Mouse (Mus musculus) hindlimb bud, embryonic 11.5 days (tissue): Measurements from ENCODE around the gene Mfsd4b5.
"Not testable (repeated sequence)": the region's sequence is repeated elsewhere in the genome, so short reads cannot be mapped to it uniquely, and the experiment has no call there.

Source experiments
- DNase-seq: peaks from one replicate; pipeline ENCODE4 v3.0.0-alpha.2; 2012; ENCODE audit warnings: low read depth, low spot score; ENCODE audit errors: extremely low spot score

The Mfsd4b5 gene

DNA sequence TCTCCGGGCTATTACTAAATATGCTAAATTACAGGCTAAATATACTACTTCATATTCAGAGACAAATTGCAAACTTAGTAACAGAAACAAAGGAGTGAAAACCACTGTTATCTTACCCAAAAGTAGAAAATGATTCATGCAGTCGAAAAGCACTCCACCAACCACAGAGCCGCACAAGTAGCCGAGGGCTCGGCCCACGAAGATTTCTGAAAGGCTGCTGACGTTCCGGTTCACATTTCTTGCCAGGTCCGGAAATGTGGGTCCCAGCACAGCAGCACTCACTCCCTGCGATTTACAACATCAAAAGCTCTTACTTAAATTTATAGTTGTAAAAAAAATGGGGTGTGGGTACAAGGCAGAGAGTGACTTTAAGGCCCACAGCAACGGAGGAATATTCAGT lies 11.5 kb downstream of the Mfsd4b5 start:
- no peak for DNase-seq

DNA sequence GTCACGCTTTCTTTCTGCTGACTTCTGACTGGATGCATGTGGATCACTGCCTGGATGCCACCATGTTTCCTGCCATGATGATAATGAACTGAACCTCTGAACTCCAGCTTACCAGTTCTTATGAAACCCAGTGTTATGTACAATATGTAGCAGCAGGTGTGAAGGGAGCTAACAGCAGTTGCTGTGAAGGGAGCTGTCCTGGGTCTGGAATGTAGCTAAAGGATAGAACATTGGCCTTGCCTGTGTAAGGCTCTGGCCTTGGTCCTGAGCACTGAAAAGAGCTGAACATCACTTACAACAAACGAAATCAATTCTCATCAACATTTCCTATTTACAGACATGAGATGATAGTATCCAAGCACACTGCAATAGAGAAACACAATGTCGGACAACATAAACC lies 18.9 kb downstream of the Mfsd4b5 start:
- no peak for DNase-seq

DNA sequence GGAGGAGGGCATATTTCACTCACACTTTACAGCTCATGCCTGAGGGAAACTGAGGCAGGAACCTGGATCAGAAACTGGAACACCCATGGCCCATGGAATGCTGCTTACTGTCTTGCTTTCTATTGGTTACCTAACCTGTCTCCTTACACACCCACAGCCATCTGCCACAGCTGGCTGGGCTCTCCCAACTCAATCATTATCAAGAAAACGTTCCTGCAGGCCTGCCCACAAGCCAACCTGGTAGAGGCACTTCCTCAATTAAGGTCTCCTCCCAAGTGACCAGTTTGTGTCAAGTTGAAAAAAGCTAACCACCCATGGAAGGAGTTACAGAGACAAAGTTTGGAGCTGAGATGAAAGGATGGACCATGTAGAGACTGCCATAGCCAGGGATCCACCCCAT lies 24.5 kb downstream of the Mfsd4b5 start:
- no peak for DNase-seq

DNA sequence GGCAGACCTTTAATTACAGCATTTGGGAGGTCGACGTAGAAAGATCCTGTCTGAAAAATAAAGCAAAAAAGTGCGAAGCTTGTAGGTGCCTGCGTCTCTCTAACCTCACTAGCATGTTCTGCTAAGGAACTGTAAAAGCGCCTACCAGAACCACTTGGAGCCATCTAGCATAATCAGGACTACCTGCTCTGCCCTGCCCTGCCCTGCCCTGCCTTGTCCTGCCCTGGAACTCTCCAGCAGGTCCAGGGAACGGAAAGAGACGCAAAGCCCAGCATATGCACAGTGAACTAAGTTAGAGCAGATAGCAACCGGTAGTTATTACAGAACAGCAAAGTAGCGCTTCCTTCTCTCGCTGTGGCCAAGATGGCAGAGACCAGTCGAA lies 26.0 kb downstream of the Mfsd4b5 start:
- DNase-seq: no peak

DNA sequence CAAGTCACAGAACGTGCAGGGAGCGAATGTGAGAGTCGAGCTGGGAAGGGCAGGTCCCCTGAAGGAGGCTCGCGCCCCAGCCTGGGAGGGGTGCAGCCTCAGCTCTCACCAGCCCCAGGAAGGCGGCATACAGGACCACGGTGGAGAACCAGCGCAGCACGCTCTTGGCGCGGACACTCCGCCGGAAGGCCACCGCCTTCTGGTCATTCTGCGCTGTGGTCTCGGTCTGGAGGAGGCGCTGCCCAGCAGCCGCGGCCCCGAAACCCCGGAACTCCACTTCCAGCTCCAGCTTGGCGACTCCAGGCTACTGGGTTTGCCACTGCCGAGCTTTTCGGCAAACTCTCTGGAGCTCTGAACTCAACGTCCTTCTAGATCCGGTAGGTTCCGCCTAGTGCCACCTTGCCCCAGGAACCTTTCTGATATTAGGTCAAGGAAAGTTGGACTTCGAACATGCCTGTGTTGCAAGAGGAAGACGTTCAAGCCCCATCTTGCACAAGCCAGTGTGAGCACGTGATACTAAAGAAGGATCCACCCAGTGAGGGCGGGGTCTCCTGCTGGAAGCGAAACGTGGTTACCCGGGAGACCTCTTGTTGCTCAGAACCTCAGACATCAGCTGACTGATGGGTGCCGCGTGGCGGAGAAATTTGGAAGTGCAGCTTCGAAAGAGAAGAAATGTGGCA lies 26.5 kb downstream of the Mfsd4b5 start, which contains the start of gene Mfsd4b3:
Gene Mfsd4b3 (minus strand): TSS at position 393 of the 680 bp plus-strand sequence.
- DNase-seq: peak; percentile 82

DNA sequence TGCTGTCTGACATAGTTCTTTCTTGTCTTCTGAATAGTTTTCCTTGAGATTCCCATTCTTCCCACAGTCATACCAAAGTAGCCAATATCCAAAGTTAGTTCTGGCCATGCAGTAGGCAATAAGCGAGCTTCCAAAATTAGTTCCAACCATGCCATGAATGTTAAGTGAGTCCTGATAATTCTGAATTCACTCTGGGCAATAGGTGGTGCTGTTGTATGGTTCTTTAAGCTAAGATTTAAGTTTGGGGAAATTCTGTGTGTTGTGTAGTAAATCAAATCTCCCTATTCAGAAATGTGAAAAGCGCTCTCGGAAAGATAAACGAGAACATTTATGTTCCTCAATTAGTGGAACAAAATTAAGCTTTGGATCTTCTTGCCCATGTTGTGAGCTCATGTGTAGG lies 28.2 kb downstream of the Mfsd4b5 start:
- no peak for DNase-seq

DNA sequence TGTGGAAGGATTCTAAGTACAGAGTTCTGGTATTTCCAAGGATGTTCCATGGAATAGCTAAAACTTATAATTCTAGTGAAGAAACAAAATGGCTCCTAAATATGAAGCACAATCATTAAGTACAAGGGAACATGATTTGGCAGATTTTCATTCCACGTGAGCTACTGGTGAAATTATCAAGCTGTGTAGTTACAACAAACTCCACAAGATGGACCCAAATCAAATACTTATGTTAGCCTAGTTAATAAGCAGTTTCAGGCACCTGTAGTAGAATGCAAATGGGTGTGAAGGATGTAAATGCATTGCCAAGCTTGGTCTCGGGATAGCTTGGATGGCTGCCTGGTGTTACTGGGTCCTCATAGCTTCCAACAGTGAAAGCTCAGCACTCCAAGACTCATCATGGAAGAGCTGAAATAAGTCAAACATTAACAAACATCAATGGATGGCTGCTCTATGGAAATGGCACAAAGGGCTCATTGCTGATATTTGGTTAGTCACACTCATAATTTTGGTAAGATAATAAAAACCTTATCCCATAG lies 30.0 kb downstream of the Mfsd4b5 start:
- DNase-seq: no peak

DNA sequence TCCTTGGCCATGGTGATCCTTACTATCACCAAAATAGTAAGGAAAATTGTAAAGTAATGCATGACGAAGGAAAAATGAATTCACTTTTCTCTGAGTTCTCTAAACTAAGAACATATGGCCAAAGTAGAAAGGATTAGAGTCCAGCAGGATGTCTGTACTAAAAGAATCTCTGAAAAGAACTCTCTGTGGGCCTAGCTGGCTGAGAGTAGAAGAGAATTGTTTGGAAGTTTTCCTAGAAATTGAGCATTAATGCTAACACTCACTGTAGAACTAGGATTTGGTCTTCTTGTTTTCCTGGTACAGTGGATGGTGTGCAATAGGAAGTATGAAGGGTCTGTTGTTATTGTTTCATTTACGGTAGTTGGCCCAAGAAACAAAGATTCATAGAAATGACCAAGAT lies 31.3 kb downstream of the Mfsd4b5 start:
- no peak for DNase-seq

DNA sequence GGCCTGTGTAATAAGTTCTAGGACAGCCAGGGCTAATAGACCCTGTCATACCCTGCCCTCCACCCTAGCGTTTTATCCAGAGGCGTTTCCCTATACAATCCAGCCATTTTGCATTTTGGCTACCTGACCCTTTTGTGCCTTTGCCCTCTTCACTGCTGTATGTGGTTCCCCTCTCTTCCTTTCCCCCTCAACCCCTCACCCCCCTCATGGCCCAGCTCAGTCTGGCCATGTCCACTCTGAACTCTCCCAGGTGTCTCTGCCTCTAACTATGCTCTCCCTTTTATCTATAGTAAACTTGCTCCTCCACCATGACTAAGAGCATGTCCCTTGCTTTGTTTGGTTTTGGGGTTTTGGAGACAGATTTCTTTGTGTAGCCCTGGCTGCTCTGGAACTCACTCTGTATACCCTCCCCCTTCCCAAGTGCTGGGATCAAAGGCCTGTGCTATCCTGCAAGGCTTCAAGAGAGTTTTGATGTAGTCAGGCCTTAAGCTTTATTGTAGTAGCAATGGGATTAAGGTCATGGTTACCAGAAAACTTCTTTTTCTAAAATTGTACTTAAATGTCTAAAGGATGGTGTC lies 37.0 kb downstream of the Mfsd4b5 start:
- no peak for DNase-seq

DNA sequence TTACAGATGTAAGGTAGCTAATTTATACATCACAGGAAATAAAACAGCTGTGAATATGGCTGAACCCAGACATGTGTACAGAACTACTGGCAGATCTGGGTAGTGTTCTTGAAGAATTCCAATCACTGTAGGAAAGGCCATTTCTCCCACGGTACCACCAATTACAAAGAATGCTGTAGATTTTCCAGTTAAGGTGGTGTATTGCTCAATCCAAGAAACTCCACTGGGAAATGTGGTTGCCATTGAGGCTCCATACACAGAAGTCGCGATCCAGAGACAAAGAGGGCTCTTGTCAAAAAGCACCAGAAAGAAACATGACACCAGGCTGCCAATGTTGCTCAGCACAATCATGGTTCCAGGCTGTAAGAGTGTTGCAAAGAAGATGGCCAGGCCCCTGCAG lies 39.3 kb downstream of the Mfsd4b5 start:
- DNase-seq: not testable (repeated sequence)

DNA sequence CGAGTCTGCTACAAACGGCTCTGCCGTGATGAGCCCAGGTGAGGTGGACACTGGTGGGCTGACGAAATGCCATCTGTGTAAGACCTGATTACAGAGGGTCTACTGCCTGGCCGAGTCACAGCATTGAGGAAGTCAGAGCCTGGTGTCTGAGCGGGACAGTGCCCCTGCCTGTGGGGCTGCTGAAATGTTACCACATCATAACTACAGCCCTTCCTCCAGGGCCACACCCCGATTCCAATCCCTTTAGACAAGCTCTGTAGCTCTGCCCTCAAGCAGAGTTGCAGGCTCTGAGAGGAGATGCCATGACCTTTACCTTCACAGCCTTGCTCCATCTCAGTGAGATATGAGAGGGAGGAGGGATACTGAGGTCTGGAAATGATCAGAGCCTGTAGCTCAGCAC lies 49.9 kb downstream of the Mfsd4b5 start:
- no peak for DNase-seq

DNA sequence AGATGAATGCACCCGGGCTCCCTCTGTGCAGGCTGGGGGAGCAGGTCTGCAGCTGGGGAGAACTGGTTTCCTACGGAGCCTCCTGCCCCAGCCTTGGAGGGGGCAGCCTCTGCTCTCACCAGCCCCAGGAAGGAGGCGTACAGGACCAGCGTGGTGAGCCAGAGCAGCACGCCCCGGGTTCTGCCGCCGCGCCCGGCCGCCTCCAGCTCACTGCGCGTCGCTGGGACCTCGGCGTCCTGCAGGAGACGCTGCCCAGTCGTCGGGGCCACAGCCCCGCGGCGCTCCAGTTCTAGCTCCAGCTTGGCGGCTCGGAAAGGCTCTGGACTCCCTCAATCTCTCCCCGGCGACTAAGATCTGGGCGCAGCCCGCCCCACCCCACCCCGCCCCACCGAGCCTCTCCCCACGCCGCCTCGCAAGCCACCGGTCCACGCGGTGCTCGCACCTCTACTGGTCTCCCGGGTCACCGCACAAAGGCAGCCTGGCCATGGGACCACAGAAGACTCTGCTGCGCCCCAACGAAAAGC lies 59.8 kb downstream of the Mfsd4b5 start, which contains the start of gene Mfsd4b2:
Gene Mfsd4b2 (minus strand): TSS at position 308 of the 524 bp plus-strand sequence.
- DNase-seq: no peak

DNA sequence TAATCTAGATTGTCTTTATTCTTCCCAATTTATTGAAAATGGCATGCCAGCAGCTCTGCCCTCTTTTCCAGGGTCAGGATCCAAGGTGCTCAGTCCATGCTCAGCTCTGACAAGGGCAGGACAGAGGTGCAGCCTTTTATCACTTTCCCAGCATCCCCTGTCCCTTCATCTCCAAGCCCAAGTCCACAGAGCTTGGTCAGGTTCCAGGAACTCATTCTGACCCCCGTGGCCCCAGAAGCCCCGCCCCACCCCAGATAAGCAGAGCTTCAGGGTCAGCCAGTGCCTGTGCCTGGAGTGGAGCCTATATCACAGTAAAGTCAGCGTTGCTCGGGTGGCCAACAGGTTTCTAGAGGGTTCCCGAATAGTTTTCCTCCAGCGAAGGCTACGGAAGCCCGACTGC lies 61.9 kb downstream of the Mfsd4b5 start:
- not testable (repeated sequence) for DNase-seq

DNA sequence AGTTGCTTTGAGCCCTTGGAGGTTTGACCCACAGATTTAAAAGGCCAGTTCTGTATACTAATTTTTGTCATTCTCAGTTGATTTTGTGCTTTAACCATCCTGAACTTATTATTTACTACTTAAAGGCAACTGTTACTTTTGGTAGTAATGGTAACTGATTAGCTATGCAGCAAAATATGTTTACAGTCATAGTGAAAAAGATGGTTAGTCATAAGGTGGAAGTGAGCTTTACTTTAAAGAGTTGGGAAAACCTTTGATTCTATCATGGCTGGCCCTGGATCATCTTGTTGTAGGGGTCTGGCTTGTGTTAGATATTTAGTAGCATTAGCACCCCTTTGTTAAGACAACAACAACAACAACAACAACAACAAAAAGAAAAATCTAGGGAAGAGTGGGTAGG lies 73.8 kb downstream of the Mfsd4b5 start:
- no peak for DNase-seq

DNA sequence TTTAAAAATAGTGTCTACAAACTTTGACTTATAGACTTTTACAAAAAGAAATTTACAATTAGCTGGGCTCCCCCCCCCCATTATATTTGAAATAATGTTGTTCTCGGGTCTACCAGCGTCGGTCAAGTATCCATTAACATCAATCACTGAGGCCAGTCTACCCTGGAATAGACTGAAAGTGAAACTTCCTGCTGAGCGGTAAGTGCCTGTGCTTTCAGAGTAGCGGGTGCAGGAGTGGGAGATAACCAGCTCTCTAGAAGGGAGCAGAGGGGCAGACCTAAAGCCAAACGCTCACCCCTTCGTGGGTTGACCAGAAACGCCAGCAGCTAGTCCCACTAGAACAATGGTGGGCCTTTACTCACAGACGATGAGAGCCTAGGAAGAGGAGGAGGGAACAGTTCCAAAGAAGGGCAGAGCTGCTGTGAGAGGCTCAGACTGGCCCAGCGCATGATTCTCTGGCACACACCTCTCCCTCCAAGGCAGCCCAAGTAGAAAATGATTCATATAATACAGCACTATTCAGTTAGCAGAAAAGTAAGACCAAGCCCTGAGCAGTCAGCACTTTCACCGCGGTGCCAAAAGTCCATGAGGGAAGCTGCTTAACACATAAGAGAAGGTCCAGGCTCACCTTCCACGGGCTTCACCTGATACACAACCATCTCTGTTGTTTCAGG lies 77.5 kb downstream of the Mfsd4b5 start:
- no peak for DNase-seq
